Mouse (Mus musculus) neural tube, embryonic 15.5 days (tissue): Measurements from ENCODE around the gene Taf3. TPM values are rescaled to one million over a fixed set of nuclear protein-coding genes. Genes with fewer than 3 reads are reported as not detected.

ENCODE experiments used
- ATAC-seq: fragments of 200-750 bp; cut with Nextera tagmentation; 2 replicates; pipeline ENCODE4 v1.8.0; 2017; ENCODE audit warnings: mild to moderate bottlenecking, moderate TSS enrichment, moderate library complexity; ENCODE audit not compliant: low FRiP score
- H3K27ac ChIP-seq: fragments of 300-500 bp; sonication (generic); replicated peaks from 2 replicates; pipeline ENCODE4 v1.5.1; 2015; ENCODE audit warnings: mild to moderate bottlenecking, inconsistent platforms
- H3K27me3 ChIP-seq: fragments of 300-500 bp; sonication (generic); replicated peaks from 2 replicates; pipeline ENCODE4 v1.6.1; 2015; ENCODE audit warnings: inconsistent platforms
- H3K36me3 ChIP-seq: fragments of 300-500 bp; sonication (generic); 2 replicates; pipeline ENCODE4 v1.6.1; 2015; ENCODE audit warnings: inconsistent platforms
- H3K4me1 ChIP-seq: fragments of 300-500 bp; sonication (generic); 2 replicates; pipeline ENCODE4 v1.6.1; 2015; ENCODE audit warnings: inconsistent platforms
- H3K4me2 ChIP-seq: fragments of 300-500 bp; sonication (generic); 2 replicates; pipeline ENCODE4 v1.6.1; 2015; ENCODE audit warnings: inconsistent platforms, mild to moderate bottlenecking, moderate library complexity
- H3K4me3 ChIP-seq: fragments of 300-500 bp; sonication (generic); replicated peaks from 2 replicates; pipeline ENCODE4 v1.5.1; 2015; ENCODE audit warnings: mild to moderate bottlenecking, inconsistent platforms
- H3K9ac ChIP-seq: fragments of 300-500 bp; sonication (generic); replicated peaks from 2 replicates; pipeline ENCODE4 v1.6.1; 2015; ENCODE audit warnings: mild to moderate bottlenecking, inconsistent platforms
- H3K9me3 ChIP-seq: fragments of 300-500 bp; sonication (generic); replicated peaks from 2 replicates; pipeline ENCODE4 v1.6.1; 2016; ENCODE audit warnings: inconsistent platforms
- WGBS: fragments of 180-500 bp; shearing (Covaris S2); methylation state at CpG from one replicate; pipeline ENCODE4 v1.1.7; 2015; ENCODE audit warnings: mixed read lengths; 5-methylcytosine and 5-hydroxymethylcytosine counted together
- polyA plus RNA-seq: library from polyadenylated mRNA; unstranded; fragments of >200 nt; fragmentation: Nextera tagmentation; extraction: Ambion mirVana; gene quantifications from 2 replicates; pipeline ENCODE4 v1.2.1, GENCODE M21; 2015

Gene Taf3
- polyA plus RNA-seq, 1 experiment from 2014 or later, result 12.0 TPM

GRCm38 (mm10) chr2:9886921-9887610 is 161.3 kb downstream of the Taf3 start:
- no peak for ATAC-seq
- H3K4me2 ChIP-seq, result no peak overlapping the region
- H3K9me3 ChIP-seq, result no peaks in the 10 kb centered on the region
- no peaks in the 10 kb centered on the region for H3K36me3 ChIP-seq
- no peak overlapping the region for H3K9ac ChIP-seq
- 1% methylated on average over 7 of the region's 7 CpGs for WGBS
- no peak overlapping the region for H3K4me3 ChIP-seq
- H3K27me3 ChIP-seq, result peaks cover 81% of the 10 kb centered on the region
- peaks cover 14% of the 10 kb centered on the region for H3K4me1 ChIP-seq
- no peak overlapping the region for H3K27ac ChIP-seq

GRCm38 (mm10) chr2:9886031-9886430 is 162.4 kb downstream of the Taf3 start:
- Histone ChIP-seq H3K36me3 (no peaks in the 10 kb centered on the region), H3K27me3 (peaks cover 86% of the 10 kb centered on the region), H3K9ac (no peak overlapping the region), H3K4me2 (no peak overlapping the region), H3K9me3 (no peaks in the 10 kb centered on the region), H3K4me3 (no peak overlapping the region), H3K27ac (no peak overlapping the region), H3K4me1 (peaks cover 22% of the 10 kb centered on the region)
- no peak for ATAC-seq
- 8% methylated on average over 3 of the region's 3 CpGs for WGBS

- no peak overlapping the region for H3K27ac ChIP-seq
- no peak overlapping the region for H3K4me2 ChIP-seq
- H3K9ac ChIP-seq, result no peak overlapping the region
- H3K4me1 ChIP-seq, result peaks cover 25% of the 10 kb centered on the region
- ATAC-seq, result no peak
- H3K4me3 ChIP-seq, result no peak overlapping the region
- H3K9me3 ChIP-seq, result no peaks in the 10 kb centered on the region
- H3K36me3 ChIP-seq, result no peaks in the 10 kb centered on the region
- H3K27me3 ChIP-seq, result peaks cover 83% of the 10 kb centered on the region
- 2% methylated on average over 14 of the region's 14 CpGs for WGBS
These were observed 163.1 kb downstream of the Taf3 start for GRCm38 (mm10) chr2:9885217-9885770.

DNA sequence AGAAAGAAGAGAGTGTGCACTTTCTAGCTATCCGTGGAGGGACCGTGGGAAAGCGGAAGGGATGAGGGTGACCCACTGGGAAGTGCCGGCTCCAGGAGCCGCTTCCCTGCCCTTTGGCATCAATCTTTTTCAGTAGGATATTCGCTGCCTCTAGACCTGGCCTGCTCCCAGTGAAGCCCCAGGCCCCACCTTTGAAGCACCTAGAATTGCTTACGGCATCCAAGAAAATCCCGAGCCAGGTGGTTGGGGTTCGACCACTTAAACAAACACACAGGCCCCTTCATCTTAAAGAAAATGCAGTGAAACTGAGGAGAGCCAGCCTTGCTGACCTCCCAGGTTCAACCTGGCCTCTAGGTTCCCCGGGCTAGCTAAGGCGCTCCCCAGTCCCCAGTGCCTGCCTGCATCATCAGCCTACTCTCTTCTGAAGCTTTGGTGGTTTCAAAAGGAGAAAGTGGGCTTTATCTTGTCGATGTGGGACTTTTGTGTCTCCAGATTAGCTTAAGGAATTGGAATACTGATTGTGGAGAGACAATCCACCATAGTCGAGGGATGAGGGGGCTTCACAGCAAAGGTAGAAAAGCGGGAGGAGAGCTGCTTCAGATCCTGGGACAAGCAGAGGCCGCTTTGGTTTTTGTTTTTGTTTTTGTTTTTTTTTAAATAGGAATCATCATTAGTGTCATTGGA is 163.7 kb downstream of the Taf3 start:
- H3K4me3 ChIP-seq, result no peak overlapping the region
- H3K9ac ChIP-seq, result no peak overlapping the region

DNA sequence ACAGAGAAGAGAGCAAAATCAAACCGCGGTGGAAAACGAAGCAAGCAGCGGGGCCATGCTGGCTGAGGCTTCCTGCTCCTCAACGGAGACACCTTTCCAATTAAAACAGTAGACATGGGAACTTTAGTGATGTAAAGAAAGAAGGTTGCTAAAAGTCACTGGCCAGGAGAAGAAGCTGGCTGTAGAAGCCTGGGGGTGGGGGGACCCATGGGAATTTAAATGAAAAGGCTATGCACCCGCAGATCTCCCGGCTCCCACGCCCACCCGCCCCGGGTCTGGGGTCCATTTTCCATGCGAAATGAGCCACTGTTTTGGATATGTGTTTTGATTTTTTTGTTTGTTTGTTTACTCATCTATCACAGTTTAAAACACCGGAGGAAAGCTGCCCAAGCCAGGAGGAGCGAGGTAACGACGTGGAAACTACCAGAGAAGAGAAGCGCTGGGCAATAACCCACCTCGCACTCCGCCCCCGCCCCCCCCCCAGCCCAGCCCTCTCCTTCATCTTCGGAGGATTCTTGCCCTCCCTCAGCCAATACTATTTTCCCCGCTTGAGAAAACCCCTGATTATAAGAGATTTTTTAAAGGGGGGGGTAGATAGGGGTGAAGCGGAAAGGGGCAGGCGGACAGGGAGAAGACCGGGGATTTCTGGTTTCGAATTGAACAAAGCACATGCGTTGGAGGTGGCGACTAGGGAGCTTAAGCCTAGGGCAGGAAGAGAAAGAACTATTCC is 164.4 kb downstream of the Taf3 start:
- WGBS, result under 1% methylated on average over 24 of the region's 27 CpGs
- no peak overlapping the region for H3K9ac ChIP-seq

More for the DNA sequence above, 163.7 kb downstream of the Taf3 start:
- H3K27me3 ChIP-seq, result peaks cover 83% of the 10 kb centered on the region
- no peak overlapping the region for H3K27ac ChIP-seq
- H3K9me3 ChIP-seq, result no peaks in the 10 kb centered on the region
- peaks cover 26% of the 10 kb centered on the region for H3K4me1 ChIP-seq
- ATAC-seq, result no peak
- no peaks in the 10 kb centered on the region for H3K36me3 ChIP-seq
- no peak overlapping the region for H3K4me2 ChIP-seq
- WGBS, result 3% methylated on average over 15 of the region's 15 CpGs

GRCm38 (mm10) chr2:9882926-9883802 is 165.2 kb downstream of the Taf3 start:
- ATAC-seq, result no peak
- H3K4me1 ChIP-seq, result peaks cover 32% of the 10 kb centered on the region
- no peaks in the 10 kb centered on the region for H3K9me3 ChIP-seq
- H3K27ac ChIP-seq, result no peak overlapping the region
- peak overlapping the region; percentile 52 for H3K4me2 ChIP-seq
- 1% methylated on average over 43 of the region's 43 CpGs for WGBS
- H3K9ac ChIP-seq, result no peak overlapping the region
- no peaks in the 10 kb centered on the region for H3K36me3 ChIP-seq
- H3K27me3 ChIP-seq, result peaks cover 83% of the 10 kb centered on the region
- peak overlapping the region; percentile 5 for H3K4me3 ChIP-seq

More for the DNA sequence above, 164.4 kb downstream of the Taf3 start:
- Histone ChIP-seq H3K27ac (no peak overlapping the region), H3K36me3 (no peaks in the 10 kb centered on the region), H3K27me3 (peaks cover 83% of the 10 kb centered on the region), H3K4me3 (peak overlapping the region; percentile 5; the same call in 1 of the 2 replicates), H3K9me3 (no peaks in the 10 kb centered on the region), H3K4me1 (peaks cover 28% of the 10 kb centered on the region), H3K4me2 (peak overlapping the region; percentile 31)
- ATAC-seq, result no peak

DNA sequence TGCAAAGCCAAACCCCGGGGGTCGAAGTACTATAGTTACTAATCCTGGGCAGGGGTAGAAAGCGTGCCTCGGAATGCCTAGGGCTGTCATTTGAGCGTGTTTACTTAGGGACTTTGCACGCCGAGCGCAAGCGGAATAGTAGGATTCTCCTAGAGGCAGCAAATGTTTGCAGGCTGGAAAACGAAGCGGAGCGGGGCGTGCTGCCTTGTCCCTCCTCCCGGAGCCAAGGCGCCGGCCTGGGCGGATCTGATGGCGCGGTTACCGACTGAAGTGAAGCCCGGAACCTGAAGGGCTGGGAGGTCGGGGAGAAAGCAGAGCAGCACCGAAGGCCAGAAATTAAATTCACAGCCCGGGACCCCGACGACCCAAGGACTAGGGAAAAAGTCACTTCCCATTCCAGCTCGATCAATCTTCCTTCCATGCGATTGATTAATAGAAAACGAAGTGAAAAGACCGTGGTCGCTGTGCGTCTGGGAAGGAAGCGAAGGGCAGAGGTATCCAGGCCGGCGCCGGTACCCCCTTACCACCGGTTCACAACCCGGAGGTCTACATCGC is 165.9 kb downstream of the Taf3 start:
- no peaks in the 10 kb centered on the region for H3K9me3 ChIP-seq
- H3K27me3 ChIP-seq, result peaks cover 81% of the 10 kb centered on the region
- no peak overlapping the region for H3K27ac ChIP-seq
- no peak overlapping the region for H3K9ac ChIP-seq
- peaks cover 33% of the 10 kb centered on the region for H3K4me1 ChIP-seq
- H3K36me3 ChIP-seq, result no peaks in the 10 kb centered on the region
- no peak for ATAC-seq
- peak overlapping the region; percentile 52 for H3K4me2 ChIP-seq
- WGBS, result under 1% methylated on average over 38 of the region's 39 CpGs
- H3K4me3 ChIP-seq, result peak overlapping the region; percentile 5

DNA sequence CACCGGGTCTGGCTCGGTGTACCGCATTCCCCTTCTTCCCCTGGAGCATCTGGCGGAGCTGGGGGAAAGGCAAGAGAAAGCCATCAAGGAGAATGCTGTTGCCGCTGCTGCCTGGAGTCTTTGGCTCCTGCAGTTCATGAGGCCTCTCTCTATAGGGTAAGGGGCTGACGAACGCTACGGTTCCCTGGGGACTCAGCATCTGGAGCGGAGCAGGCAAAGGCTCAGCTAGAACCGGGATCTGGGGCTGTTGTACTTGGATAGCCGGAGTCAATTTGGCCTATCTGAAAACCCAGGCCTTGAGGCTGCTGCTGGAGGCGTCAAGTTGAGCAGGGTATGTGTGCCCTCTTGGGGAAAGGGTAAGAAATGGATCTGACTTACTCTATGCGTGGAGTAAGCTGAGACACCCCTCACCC is 166.8 kb downstream of the Taf3 start:
- no peaks in the 10 kb centered on the region for H3K9me3 ChIP-seq
- H3K36me3 ChIP-seq, result no peaks in the 10 kb centered on the region
- peaks cover 75% of the 10 kb centered on the region for H3K27me3 ChIP-seq
- WGBS, result 2% methylated on average over 13 of the region's 13 CpGs
- H3K4me2 ChIP-seq, result peak overlapping the region; percentile 52
- H3K27ac ChIP-seq, result no peak overlapping the region
- H3K4me1 ChIP-seq, result peaks cover 40% of the 10 kb centered on the region
- H3K4me3 ChIP-seq, result peak overlapping the region; percentile 19
- no peak overlapping the region for H3K9ac ChIP-seq
- peak; percentile 7; the same call in 1 of the 2 replicates for ATAC-seq

DNA sequence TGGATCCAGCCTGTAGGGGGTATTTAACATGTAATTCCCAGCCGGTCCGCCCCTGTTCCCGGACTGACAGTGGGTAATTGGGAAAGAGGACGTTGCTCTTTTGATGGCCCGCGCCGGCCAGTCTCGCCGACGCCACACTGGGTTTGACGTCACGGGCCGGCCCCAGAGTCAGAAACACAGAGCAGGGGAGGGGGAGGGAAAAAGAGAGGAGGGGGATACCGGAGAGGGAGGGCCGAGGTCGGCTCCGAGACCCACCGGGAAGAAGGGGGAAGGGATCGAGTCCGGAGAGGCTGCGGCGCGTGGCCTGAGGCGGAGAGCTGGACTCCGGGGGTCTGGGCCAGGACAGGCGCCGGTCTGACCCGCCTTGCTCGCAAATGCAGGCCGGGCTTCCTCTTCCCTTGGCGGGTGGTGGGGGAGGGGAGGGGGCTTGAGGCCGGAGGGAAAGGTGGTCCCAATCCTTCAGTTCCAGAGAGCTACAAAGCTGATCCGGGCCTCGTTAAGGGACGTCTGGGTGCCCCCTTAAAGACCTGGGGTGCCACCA is 167.3 kb downstream of the Taf3 start, which contains the start of gene 4930412O13Rik:
TSS of gene 4930412O13Rik (plus strand) at position 202 of the 541 bp plus-strand sequence.
- Histone ChIP-seq H3K9me3 (no peaks in the 10 kb centered on the region), H3K9ac (no peak within 1 kb of the TSS), H3K36me3 (no peaks in the 10 kb centered on the region), H3K27ac (no peak within 1 kb of the TSS), H3K27me3 (peaks cover 70% of the 10 kb centered on the region), H3K4me1 (peaks cover 40% of the 10 kb centered on the region), H3K4me2 (peak within 1 kb of the TSS; percentile 66), H3K4me3 (peak within 1 kb of the TSS; percentile 19)
- ATAC-seq, result no peak
- under 1% methylated on average over 34 of the region's 35 CpGs for WGBS

DNA sequence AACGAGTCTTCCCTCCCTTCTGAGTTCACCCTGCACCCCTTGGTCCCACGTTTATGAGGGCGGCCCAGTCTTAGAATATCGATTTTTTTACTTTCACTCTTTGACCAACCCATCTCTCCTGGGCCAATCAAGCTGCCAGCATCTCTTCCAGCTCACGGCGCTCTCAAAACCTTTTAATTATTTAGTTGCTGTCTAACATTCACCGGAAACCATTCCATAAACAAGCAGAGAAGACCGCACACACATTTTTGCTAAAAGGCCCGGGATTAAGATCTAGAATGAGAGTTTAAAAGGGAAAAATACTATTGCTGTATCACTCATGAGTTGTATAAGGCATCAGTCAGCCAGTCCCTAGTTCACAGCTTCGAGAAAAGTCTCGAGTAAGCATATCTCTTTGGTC is 168.1 kb downstream of the Taf3 start:
- Histone ChIP-seq H3K9me3 (no peaks in the 10 kb centered on the region), H3K4me2 (peak overlapping the region; percentile 66), H3K36me3 (no peaks in the 10 kb centered on the region), H3K27ac (no peak overlapping the region), H3K4me1 (peaks cover 40% of the 10 kb centered on the region), H3K4me3 (no peak overlapping the region), H3K27me3 (peaks cover 69% of the 10 kb centered on the region), H3K9ac (no peak overlapping the region)
- 2% methylated on average over 11 of the region's 11 CpGs for WGBS
- no peak for ATAC-seq
